ENCODE assay signal across 11 mouse cellular contexts in the genomic region with DNA sequence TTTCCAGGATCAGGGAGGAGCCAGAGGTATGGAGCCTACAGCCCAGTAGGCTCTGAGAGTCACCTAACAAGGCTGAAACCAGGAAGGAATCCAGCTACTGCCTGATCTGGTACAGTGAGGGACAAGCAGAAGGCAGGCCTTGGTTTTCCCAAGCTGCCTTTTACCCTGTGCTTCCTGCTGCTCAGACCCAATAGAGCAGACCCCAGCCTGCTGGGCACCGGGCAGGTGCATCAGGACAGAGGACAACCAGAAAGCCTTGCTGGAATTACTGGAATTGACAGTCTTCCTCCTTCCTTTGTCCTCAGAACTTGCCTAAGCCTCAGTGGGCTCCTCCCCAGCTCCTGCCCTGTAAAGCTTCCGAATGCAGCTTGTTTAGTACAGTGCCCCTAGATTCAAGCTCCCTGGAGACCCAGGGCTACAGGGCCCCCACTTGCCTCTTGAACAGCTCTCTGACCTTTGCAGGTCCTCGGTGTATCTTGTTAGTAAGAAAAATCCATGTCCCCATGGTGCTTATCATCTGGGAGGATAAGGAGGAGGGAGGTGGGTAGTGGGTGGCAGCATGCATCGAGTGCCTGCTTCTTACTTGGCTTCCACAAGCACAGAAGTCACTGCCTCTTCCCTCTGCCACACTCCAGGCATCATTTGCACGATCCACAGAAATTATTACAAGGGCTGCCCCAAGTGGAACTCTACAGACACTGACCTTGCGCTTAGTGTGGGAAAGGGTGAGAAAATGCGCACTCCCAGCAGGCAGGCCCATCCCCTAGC. TPM values are rescaled to one million over a fixed set of nuclear protein-coding genes. Genes with fewer than 3 reads are reported as not detected.
DNase-seq lines count a peak whose midpoint lies in the region; ATAC-seq and TF ChIP-seq lines count a peak whose summit lies in the region.
"Had no signal": no experiment of that assay in that cellular context is flagged by ENCODE, and none has a peak within 500 bp of the region (broad histone marks: within the 10 kb centered on the region; RNA-seq: fewer than 3 reads in every experiment).

No protein-coding gene starts in this region.

- 54% methylated on average over 7 of the region's 7 CpGs for WGBS in hindbrain, embryonic 13.5 days
- WGBS in hindbrain, postnatal 0 days = 54% methylated on average over 7 of the region's 7 CpGs
- WGBS in embryonic facial prominence, embryonic 14.5 days = 51% methylated on average over 7 of the region's 7 CpGs
- 35% methylated on average over 7 of the region's 7 CpGs for WGBS in midbrain, embryonic 11.5 days

- DNase-seq in hindbrain, postnatal 0 days (ENCODE audit: low spot score) = no peak
- DNase-seq in brain, adult 2 months (ENCODE audit: low read depth, low spot score) = peak; percentile 45
- DNase-seq in embryonic facial prominence, embryonic 14.5 days (ENCODE audit: low spot score) = no peak
- DNase-seq in midbrain, embryonic 11.5 days (ENCODE audit: low spot score, missing footprints) = no peak
- DNase-seq in retina, postnatal 1 day = no peak
- DNase-seq in adipocyte (ENCODE audit: low spot score) = no peak
- DNase-seq: adrenal gland, postnatal 10 days; cerebellum, adult 18-20 months; layer of hippocampus, postnatal 36 days; spleen, adult 18-20 months had no signal

- no peaks in the 10 kb centered on the region for H3K9me3 ChIP-seq in hindbrain, embryonic 13.5 days
- H3K9me3 ChIP-seq in hindbrain, postnatal 0 days (ENCODE audit: low read length) = no peaks in the 10 kb centered on the region
- H3K9me3 ChIP-seq in embryonic facial prominence, embryonic 14.5 days (ENCODE audit: control insufficient read depth, low read length) = no peaks in the 10 kb centered on the region
- H3K9me3 ChIP-seq in midbrain, embryonic 11.5 days (ENCODE audit: control insufficient read depth, low read length) = no peaks in the 10 kb centered on the region

- H3K27me3 ChIP-seq in hindbrain, embryonic 13.5 days = no peaks in the 10 kb centered on the region
- H3K27me3 ChIP-seq in hindbrain, postnatal 0 days (ENCODE audit: insufficient read depth, low read length) = no peaks in the 10 kb centered on the region
- no peaks in the 10 kb centered on the region for H3K27me3 ChIP-seq in embryonic facial prominence, embryonic 14.5 days (replicated peaks; ENCODE audit: control insufficient read depth, insufficient read depth, low read length)
- no peaks in the 10 kb centered on the region for H3K27me3 ChIP-seq in midbrain, embryonic 11.5 days (ENCODE audit: control insufficient read depth, insufficient read depth, low read length)

- H3K9ac ChIP-seq in hindbrain, embryonic 13.5 days = 0 out of 2 replicates have a peak overlapping the region, but pooled peaks have one; percentile 5
- H3K9ac ChIP-seq in hindbrain, postnatal 0 days (replicated peaks; ENCODE audit: low read length) = no peak overlapping the region
- no peak overlapping the region for H3K9ac ChIP-seq in embryonic facial prominence, embryonic 14.5 days (ENCODE audit: low read depth, low read length)
- peak overlapping the region; percentile 12; the same call in 1 of the 2 replicates for H3K9ac ChIP-seq in midbrain, embryonic 11.5 days (ENCODE audit: low read length)

- TF ChIP-seq CTCF in hindbrain, postnatal 0 days (IDR thresholded peaks at IDR 0.05; ENCODE audit: low read depth) = no peak

- no peak overlapping the region for H3K4me3 ChIP-seq in hindbrain, embryonic 13.5 days
- H3K4me3 ChIP-seq in hindbrain, postnatal 0 days (ENCODE audit: low read length) = no peak overlapping the region
- no peak overlapping the region for H3K4me3 ChIP-seq in embryonic facial prominence, embryonic 14.5 days (ENCODE audit: low read depth, low read length)
- H3K4me3 ChIP-seq in midbrain, embryonic 11.5 days (ENCODE audit: low read depth, low read length) = no peak overlapping the region

- H3K36me3 ChIP-seq in hindbrain, embryonic 13.5 days = no peaks in the 10 kb centered on the region
- H3K36me3 ChIP-seq in hindbrain, postnatal 0 days (ENCODE audit: insufficient read depth, low read length) = no peaks in the 10 kb centered on the region
- H3K36me3 ChIP-seq in embryonic facial prominence, embryonic 14.5 days (ENCODE audit: control insufficient read depth, insufficient read depth, low read length) = no peaks in the 10 kb centered on the region
- no peaks in the 10 kb centered on the region for H3K36me3 ChIP-seq in midbrain, embryonic 11.5 days (ENCODE audit: control insufficient read depth, insufficient read depth, low read length)

- H3K4me2 ChIP-seq in hindbrain, embryonic 13.5 days = no peak overlapping the region
- H3K4me2 ChIP-seq in hindbrain, postnatal 0 days (ENCODE audit: low read depth, low read length) = no peak overlapping the region
- H3K4me2 ChIP-seq in embryonic facial prominence, embryonic 14.5 days (ENCODE audit: low read depth, low read length) = no peak overlapping the region
- H3K4me2 ChIP-seq in midbrain, embryonic 11.5 days = no peak overlapping the region

- H3K27ac ChIP-seq in hindbrain, embryonic 13.5 days = no peak overlapping the region
- H3K27ac ChIP-seq in hindbrain, postnatal 0 days = no peak overlapping the region
- peak overlapping the region; percentile 44 for H3K27ac ChIP-seq in embryonic facial prominence, embryonic 14.5 days (replicated peaks; ENCODE audit: low read depth, low read length)
- H3K27ac ChIP-seq in midbrain, embryonic 11.5 days (ENCODE audit: low read depth, low read length) = no peak overlapping the region

- H3K4me1 ChIP-seq in hindbrain, embryonic 13.5 days (replicated peaks) = peaks cover 25% of the 10 kb centered on the region
- no peaks in the 10 kb centered on the region for H3K4me1 ChIP-seq in hindbrain, postnatal 0 days (ENCODE audit: insufficient read depth, low read length)
- H3K4me1 ChIP-seq in embryonic facial prominence, embryonic 14.5 days (ENCODE audit: control insufficient read depth, insufficient read depth, low read length) = peaks cover 6% of the 10 kb centered on the region
- H3K4me1 ChIP-seq in midbrain, embryonic 11.5 days (ENCODE audit: control insufficient read depth, insufficient read depth, low read length) = 0 out of 2 replicates have a peak, but pooled peaks cover 2% of the 10 kb centered on the region

- no peak for ATAC-seq in hindbrain, embryonic 13.5 days (ENCODE audit: low FRiP score)
- ATAC-seq in hindbrain, postnatal 0 days = no peak
- ATAC-seq in embryonic facial prominence, embryonic 14.5 days (ENCODE audit: low read depth) = no peak
- no peak; the same call in 1 of the 2 replicates for ATAC-seq in midbrain, embryonic 11.5 days (ENCODE audit: low FRiP score)

RNA-seq across cellular contexts. Expression of a gene that starts 17.2 kb away (rescaled TPM):
- polyA plus RNA-seq in hindbrain, embryonic 13.5 days (2015; fragmentation: Nextera tagmentation; extraction: Ambion mirVana) = 124 and 136 TPM in 2 replicates
- 78.9 and 84.2 TPM in 2 replicates for total RNA-seq in hindbrain, postnatal 0 days (2014; rRNA removed)
- 127 and 130 TPM in 2 replicates for polyA plus RNA-seq in hindbrain, postnatal 0 days (2015; fragmentation: Nextera tagmentation; extraction: Ambion mirVana)
- polyA plus RNA-seq in embryonic facial prominence, embryonic 14.5 days (2014; fragmentation: Nextera tagmentation; extraction: Ambion mirVana) = 65.8 and 69.3 TPM in 2 replicates
- 117 and 123 TPM in 2 replicates for polyA plus RNA-seq in midbrain, embryonic 11.5 days (2014; fragmentation: Nextera tagmentation; extraction: Ambion mirVana)

RNA-seq across cellular contexts. Expression of a gene that starts 18.5 kb away (rescaled TPM):
- polyA plus RNA-seq in hindbrain, embryonic 13.5 days (2015; fragmentation: Nextera tagmentation; extraction: Ambion mirVana) = 19.3 and 20.8 TPM in 2 replicates
- 18.7 and 21.3 TPM in 2 replicates for total RNA-seq in hindbrain, postnatal 0 days (2014; rRNA removed)
- 9.8 and 11.1 TPM in 2 replicates for polyA plus RNA-seq in hindbrain, postnatal 0 days (2015; fragmentation: Nextera tagmentation; extraction: Ambion mirVana)
- 3.2 and 4.6 TPM in 2 replicates for polyA plus RNA-seq in embryonic facial prominence, embryonic 14.5 days (2014; fragmentation: Nextera tagmentation; extraction: Ambion mirVana)
- polyA plus RNA-seq in midbrain, embryonic 11.5 days (2014; fragmentation: Nextera tagmentation; extraction: Ambion mirVana) = 5.6 and 5.8 TPM in 2 replicates

Comparison
In these comparisons a context has a peak if more than half of its experiments do, and no peak if none do; other contexts are left out.
1. H3K9ac ChIP-seq: peak in hindbrain, embryonic 13.5 days (single experiment) and midbrain, embryonic 11.5 days (single experiment); none in hindbrain, postnatal 0 days (single experiment) and embryonic facial prominence, embryonic 14.5 days (single experiment).